Mouse (Mus musculus) neutrophil, adult 5-6 weeks (primary cell): Measurements from ENCODE around the gene Cyyr1. TPM values are rescaled to one million over a fixed set of nuclear protein-coding genes. Genes with fewer than 3 reads are reported as not detected.

ENCODE experiments used
- ATAC-seq: fragments of 151-379, 151-347 bp; 2 replicates; pipeline ENCODE4 v1.8.0; 2017; ENCODE audit warnings: mild to moderate bottlenecking, moderate TSS enrichment; ENCODE audit not compliant: insufficient number of reproducible peaks, poor library complexity, low FRiP score, severe bottlenecking; ENCODE audit errors: extremely low read depth
- total RNA-seq: library from RNA; stranded (forward); fragments of 200-1000 nt; gene quantifications from 2 replicates; pipeline ENCODE4 v1.2.3, GENCODE M21; 2017

Cyyr1 gene
- total RNA-seq, 1 experiment from 2014 or later: not detected

DNA sequence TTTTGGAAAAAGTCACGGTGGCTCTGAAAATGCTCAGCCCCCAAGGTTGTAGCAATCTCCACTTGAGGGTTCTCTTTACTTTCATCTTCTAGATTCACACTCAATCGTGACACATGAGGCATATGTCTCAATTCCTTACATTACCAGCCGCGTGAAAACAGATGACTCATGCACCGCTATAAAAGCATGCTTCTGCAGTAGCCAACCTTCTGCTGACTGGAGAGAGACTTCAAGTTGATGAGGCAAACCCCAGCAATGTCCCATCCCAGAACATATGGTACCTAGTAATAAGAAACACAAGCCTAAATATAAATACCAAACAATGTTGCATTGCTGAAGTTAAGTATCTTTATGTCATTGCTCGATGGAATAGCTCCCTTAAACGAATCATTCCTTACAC, 65.9 kb downstream of the Cyyr1 start:
- ATAC-seq: no peak

- no peak for ATAC-seq
Measured at GRCm38 (mm10) chr16:85484557-85484956, 68.6 kb downstream of the Cyyr1 start.

DNA sequence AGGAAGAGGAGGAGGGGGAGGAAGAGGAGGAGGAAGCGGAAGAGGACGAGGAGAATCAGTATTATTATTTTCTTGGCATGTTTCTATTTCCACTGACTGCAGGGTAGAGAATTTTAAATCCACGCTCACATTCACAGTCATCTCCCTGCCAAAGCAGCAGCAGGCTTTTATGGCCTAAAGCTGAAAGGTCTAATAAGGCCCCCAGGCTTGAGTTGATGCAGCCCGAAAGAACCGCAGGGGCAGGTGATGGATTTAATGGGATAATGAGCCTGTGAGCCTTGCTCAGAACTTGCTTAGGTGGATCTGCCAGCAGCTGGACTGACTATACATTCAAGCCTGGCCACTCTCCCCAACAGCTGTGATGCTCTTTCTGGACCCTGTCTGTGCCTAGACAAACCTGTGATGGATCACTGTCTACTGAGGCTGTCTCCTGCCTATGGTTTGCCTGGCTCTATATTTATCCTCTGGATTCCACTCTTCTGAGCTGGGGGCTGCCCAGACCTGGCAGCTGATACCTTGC, 78.6 kb downstream of the Cyyr1 start:
- no peak for ATAC-seq

- no peak for ATAC-seq
Measured at GRCm38 (mm10) chr16:85470057-85470456, 83.1 kb downstream of the Cyyr1 start.

- no peak for ATAC-seq
Measured at GRCm38 (mm10) chr16:85455043-85455442, 98.2 kb downstream of the Cyyr1 start.

DNA sequence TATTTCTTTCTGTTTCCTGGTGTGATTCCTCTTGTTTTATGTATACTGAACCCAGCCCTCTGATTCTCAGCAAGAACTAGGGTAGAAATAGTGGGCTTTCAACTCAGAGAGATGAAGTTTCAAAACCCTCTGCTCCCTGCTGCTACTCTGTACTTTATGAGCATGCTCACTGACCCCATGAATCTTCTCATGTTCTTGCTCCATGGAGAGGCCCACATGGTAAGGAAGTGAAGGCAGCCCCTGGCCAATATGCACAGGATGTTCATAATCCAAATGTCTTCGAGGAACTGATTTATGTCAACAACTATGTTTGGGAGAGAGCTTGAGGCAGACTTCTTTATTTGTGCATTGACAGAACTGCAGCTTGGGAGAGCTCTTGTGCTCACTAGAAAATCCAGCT, 106.9 kb downstream of the Cyyr1 start:
- ATAC-seq: no peak

DNA sequence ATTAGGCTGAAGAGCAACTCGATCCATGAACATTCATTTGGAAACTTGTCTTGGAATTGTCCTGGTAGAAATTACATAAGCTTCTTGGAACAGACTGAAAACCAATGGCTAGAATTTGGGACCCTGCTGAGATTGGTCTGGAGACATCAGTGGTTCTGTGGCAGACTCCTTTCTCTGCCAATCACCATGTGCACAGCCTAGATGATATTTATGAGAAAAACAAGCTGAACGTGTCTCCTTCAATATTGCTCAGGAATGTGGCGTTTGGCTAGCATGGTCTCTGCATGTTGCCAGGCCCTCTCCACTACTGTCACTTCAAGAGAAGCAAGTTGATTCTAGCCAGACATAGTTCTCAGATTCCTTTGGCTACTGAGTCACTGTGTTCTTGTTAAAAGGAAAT, 107.4 kb downstream of the Cyyr1 start:
- no peak for ATAC-seq

DNA sequence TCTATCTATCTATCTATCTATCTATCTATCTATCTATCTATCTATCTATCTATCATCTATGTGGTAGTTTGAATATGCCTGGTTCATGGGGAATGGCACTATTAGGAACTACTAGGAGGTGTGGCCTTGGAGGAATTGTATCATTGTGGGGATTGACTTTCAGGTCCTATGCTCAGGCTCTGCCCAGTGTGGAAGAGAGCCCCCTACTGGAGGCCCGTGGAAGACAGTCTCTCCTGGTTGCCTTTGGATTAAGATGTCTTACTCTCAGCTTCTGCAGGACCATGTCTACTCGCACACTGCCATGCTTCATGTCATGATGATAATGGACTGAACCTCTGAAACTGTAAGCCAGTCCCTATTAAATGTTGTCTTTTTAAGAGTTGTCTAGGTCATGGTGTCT, 117.8 kb downstream of the Cyyr1 start:
- no peak for ATAC-seq

- ATAC-seq: no peak
Measured at GRCm38 (mm10) chr16:85429173-85429572, 124.0 kb downstream of the Cyyr1 start.

- no peak for ATAC-seq
Measured at GRCm38 (mm10) chr16:85422889-85423288, 130.3 kb downstream of the Cyyr1 start.

DNA sequence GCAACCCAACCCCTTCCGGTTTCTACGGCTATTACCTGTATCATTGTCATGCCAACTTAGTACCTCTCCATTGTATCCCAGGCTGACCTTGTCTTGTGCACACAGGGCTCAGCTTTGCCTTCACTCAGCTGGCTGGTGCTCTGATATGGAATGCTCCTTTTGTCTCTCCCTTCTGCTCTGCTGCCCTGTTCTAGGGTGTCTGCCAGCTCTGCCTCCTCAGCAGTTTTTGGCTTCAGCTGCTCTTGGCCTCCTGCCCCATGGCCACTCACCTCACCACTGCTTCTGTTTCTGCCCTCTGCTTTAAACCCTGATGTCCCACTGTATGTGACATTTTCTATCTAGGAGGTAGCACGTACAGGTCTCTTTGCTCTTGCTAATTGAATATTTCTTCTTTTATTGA, 137.8 kb downstream of the Cyyr1 start:
- no peak for ATAC-seq

DNA sequence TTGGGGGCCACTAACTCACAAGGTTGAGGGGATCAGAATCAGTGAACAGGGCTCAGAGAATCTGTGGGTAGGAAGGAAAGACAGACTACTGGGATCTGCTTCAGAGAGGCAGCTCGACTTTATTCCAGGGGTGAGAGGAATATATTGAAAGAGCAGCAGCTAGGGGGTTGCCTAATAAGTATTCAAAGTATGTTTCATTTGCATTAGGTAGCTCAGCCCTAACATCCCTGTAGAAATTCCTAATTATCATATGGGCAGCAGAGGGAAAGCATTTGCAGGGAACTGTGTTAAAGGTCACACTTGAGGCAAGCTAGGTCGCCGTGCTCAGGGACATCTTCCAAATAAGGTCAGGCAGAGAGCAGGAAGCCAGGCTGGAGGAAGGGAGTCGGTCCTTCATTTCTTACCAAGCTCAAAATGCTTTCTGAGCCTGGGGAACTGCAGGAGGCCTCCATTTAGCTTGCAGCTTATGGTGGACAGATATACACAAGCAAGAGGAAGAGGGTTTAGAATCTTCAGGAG, 159.7 kb downstream of the Cyyr1 start:
- no peak for ATAC-seq

- no peak for ATAC-seq
Measured at GRCm38 (mm10) chr16:85386801-85387200, 166.4 kb downstream of the Cyyr1 start.

Other genes with a start within 250 kb of the Cyyr1 start
- gene Adamts1, start 249.7 kb upstream of the Cyyr1 start, total RNA-seq: not detected in 2 replicates